Mouse (Mus musculus) B cell, adult 62 days (primary cell): ENCODE data around the gene Zfp966. TPM values are rescaled to one million over a fixed set of nuclear protein-coding genes. Genes with fewer than 3 reads are reported as not detected.

Experiments used
- total RNA-seq: library from RNA; stranded (reverse); gene quantifications from 4 replicates; pipeline ENCODE4 v1.2.4, GENCODE M21; 2023

Gene Zfp966
- 1.3 to 3.1 TPM (median 2.2 TPM) in 4 replicates for total RNA-seq

DNA sequence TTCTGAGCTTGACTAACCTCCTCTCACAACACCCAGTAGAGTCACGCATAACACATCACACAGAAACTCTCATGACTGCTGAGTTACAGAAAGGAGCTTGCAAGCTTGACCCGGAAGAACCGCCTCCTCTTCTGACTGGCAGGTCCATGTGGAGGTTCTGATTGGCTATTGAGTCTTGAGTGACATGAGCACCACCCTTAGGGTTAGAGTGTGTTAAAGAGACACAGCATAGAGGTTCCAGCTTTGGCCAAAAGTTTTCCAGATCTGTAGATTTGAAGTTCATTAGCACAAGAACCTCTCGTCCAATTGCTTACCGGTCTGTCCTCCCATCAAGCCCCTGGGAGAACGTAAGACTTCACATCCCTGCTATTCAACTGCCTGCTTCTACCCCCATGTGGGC lies at the start of gene Zfp966:
Gene Zfp966 (minus strand): TSS at position 101 of the 400 bp plus-strand sequence.

DNA sequence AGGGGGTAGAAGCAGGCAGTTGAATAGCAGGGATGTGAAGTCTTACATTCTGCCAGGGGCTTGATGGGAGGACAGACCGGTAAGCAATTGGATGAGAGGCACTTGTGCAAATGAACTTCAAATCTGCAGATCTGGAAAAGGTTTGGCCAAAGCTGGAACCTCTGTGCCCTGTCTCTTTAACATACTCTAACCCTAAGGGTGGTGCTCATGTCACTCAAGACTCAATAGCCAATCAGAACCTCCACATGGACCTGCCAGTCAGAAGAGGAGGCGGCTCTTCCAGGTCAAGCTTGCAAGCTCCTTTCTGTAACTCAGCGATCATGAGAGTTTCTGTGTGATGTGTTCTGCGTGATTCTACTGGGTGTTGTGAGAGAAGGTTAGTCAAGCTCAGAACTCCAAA lies 34.1 kb upstream of the Zfp966 start, which contains the start of gene Gm2026:
Gene Gm2026 (plus strand): TSS at position 301 of the 400 bp plus-strand sequence.

DNA sequence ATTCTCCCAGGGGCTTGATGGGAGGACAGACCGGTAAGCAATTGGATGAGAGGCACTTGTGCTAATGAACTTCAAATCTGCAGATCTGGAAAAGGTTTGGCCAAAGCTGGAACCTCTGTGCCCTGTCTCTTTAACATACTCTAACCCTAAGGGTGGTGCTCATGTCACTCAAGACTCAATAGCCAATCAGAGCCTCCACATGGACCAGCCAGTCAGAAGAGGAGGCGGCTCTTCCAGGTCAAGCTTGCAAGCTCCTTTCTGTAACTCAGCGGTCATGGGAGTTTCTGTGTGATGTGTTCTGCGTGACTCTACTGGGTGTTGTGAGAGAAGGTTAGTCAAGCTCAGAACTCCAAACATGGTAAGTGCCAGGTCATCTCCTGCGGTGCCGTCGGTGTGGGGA lies 61.9 kb downstream of the Zfp966 start, which contains the start of gene Gm6710:
Gene Gm6710 (plus strand): TSS at position 196 of the 400 bp plus-strand sequence.

Other genes starting within 250 kb of the Zfp966 start
- gene Zfp969, start 227.5 kb downstream of the Zfp966 start, total RNA-seq: 0.45 TPM in 1 of 4 replicates, not detected in the others
- not detected in 4 replicates for gene Gm2007, start 189.6 kb downstream of the Zfp966 start, total RNA-seq
- 1.2 to 2.6 TPM (median 1.5 TPM) in 3 of 4 replicates, not detected in the other for gene Gm14288, start 130.0 kb downstream of the Zfp966 start, total RNA-seq
- gene Gm6710, start 61.9 kb downstream of the Zfp966 start, total RNA-seq: 0.64 to 7.5 TPM (median 3.7 TPM) in 3 of 4 replicates, not detected in the other
- gene Gm2026, start 34.2 kb upstream of the Zfp966 start, total RNA-seq: 1.6 to 5.7 TPM (median 3.7 TPM) in 4 replicates
- gene Gm2004, start 218.7 kb upstream of the Zfp966 start, total RNA-seq: 0.46 to 3.3 TPM (median 0.57 TPM) in 3 of 4 replicates, not detected in the other